Mouse (Mus musculus) lung, postnatal 0 days (tissue): ENCODE measurements around the gene Cdk5rap3. TPM values are rescaled to one million over a fixed set of nuclear protein-coding genes. Genes with fewer than 3 reads are reported as not detected.

Source experiments
- ATAC-seq: fragments of 200-750 bp; cut with Nextera tagmentation; 2 replicates; pipeline ENCODE4 v1.8.0; 2017; ENCODE audit warnings: moderate library complexity
- DNase-seq: peaks from one replicate; pipeline ENCODE4 v3.0.0-alpha.2; 2016; ENCODE audit warnings: low spot score
- H3K27ac ChIP-seq: fragments of 300-500 bp; sonication (generic); 2 replicates; pipeline ENCODE4 v1.5.1; 2014; ENCODE audit warnings: antibody characterized with exemption, mild to moderate bottlenecking, low read length, mixed read lengths
- H3K27me3 ChIP-seq: fragments of 300-500 bp; sonication (generic); replicated peaks from 2 replicates; pipeline ENCODE4 v1.6.1; 2014; ENCODE audit warnings: low read length, mixed read lengths; ENCODE audit not compliant: insufficient read depth
- H3K36me3 ChIP-seq: fragments of 300-500 bp; sonication (generic); 2 replicates; pipeline ENCODE4 v1.6.1; 2014; ENCODE audit warnings: low read length, mixed read lengths; ENCODE audit not compliant: insufficient read depth
- H3K4me1 ChIP-seq: fragments of 300-500 bp; sonication (generic); 2 replicates; pipeline ENCODE4 v1.6.1; 2014; ENCODE audit warnings: antibody characterized with exemption, low read depth, low read length, mixed read lengths; ENCODE audit not compliant: insufficient read depth
- H3K4me2 ChIP-seq: fragments of 300-500 bp; sonication (generic); replicated peaks from 2 replicates; pipeline ENCODE4 v1.6.1; 2014; ENCODE audit warnings: low read depth, mild to moderate bottlenecking, low read length, moderate library complexity, mixed read lengths
- H3K4me3 ChIP-seq: fragments of 300-500 bp; sonication (generic); 2 replicates; pipeline ENCODE4 v1.5.1; 2014; ENCODE audit warnings: low read depth, low read length
- H3K9ac ChIP-seq: fragments of 300-500 bp; sonication (generic); replicated peaks from 2 replicates; pipeline ENCODE4 v1.6.1; 2014; ENCODE audit warnings: low read depth, mild to moderate bottlenecking
- H3K9me3 ChIP-seq: fragments of 300-500 bp; sonication (generic); 2 replicates; pipeline ENCODE4 v1.6.1; 2016; ENCODE audit warnings: low read length, mixed read lengths
- CTCF ChIP-seq: IDR thresholded peaks from 2 replicates; pipeline ENCODE4 v1.5.1; 2016; ENCODE audit warnings: antibody characterized with exemption, mild to moderate bottlenecking
- EP300 ChIP-seq: IDR thresholded peaks from 2 replicates; pipeline ENCODE4 v1.6.1; 2016; ENCODE audit warnings: antibody characterized with exemption, mild to moderate bottlenecking, control low read depth
- WGBS: fragments of 180-500 bp; shearing (Covaris S2); extraction: QIAGEN DNeasy Blood & Tissue Kit; methylation state at CpG from one replicate; pipeline ENCODE4 v1.1.7; 2014; 5-methylcytosine and 5-hydroxymethylcytosine counted together
- polyA plus RNA-seq: library from polyadenylated mRNA; unstranded; fragments of >200 nt; fragmentation: Nextera tagmentation; extraction: Ambion mirVana; gene quantifications from 2 replicates; pipeline ENCODE4 v1.2.1, GENCODE M21; 2015

Gene Cdk5rap3
- polyA plus RNA-seq, 1 experiment from 2014 or later = 46.4 TPM

DNA sequence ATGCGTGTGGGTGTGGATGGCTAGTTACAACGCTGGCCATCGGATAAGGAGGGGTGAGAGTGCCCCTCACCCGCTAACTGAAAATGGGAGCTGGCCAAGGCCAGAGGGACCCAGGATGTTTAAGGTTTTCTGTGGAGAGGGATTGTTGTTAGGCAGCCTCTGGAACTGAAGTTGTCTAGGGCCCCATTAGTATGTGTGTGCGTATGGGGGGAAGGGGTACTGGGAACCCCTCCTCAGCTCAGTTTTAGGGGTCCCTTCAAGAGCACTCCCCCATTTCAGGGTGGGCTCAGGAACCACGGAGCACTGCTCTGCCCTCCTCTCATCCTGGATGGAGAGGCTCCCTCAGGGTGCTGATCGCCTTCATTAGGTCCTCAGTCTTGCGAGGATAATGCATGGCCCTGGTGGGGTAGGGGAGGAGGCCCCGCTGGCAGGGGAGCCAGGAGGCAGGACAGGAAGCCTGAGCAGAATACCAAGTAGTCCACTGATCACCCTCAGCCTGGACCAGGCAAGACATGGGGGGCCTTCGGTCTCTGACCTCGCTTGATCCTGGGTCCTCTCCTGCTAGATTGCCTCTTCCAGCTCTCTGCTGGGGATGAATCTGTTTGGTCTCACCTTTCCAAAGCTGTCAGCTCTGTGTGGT, 23.0 kb downstream of the Cdk5rap3 start:
- no peak overlapping the region for H3K4me3 ChIP-seq
- no peak for ATAC-seq
- no peak overlapping the region for H3K9ac ChIP-seq
- no peak overlapping the region for H3K4me2 ChIP-seq
- no peaks in the 10 kb centered on the region for H3K36me3 ChIP-seq
- H3K9me3 ChIP-seq = no peaks in the 10 kb centered on the region
- H3K27ac ChIP-seq = no peak overlapping the region
- no peaks in the 10 kb centered on the region for H3K4me1 ChIP-seq
- TF ChIP-seq CTCF (no peak), EP300 (no peak)
- no peak for DNase-seq
- WGBS = 56% methylated on average over 11 of the region's 11 CpGs
- H3K27me3 ChIP-seq = no peaks in the 10 kb centered on the region

DNA sequence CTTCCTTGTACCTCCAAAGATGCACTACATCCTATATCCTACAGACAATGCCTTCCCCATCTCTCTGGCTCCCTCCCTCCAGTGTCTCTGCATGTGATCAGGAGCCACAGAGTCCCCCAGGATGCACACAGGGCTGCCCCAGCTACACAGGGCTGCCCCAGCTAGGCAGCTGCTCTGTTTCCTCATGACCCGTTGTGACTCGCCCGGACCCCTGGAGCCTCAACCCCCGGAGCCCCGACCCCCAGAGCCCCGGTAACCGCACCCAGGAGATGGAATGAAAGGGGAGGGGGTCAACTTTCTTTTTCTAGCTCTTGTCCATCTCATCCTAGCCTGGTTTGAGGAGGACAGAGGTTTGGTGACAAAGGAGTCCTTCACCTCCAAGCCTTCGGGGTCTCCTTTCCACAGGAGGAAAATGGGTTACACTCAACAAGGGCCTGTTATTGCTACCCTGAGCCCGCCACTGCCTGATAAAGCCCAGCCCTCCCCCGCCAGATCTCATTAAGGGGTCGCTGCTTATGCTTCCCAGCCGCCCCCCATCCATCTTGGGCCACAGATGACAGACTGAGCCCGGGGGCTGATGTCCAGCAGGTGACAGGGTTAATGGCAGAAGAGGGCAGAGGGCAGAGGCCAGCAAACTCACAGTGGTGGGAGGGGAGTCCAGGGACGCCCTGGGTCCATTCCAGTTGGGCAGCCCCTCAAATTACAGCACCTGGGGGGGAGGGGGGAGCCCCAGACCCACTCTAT, 24.3 kb downstream of the Cdk5rap3 start:
- H3K4me1 ChIP-seq = no peaks in the 10 kb centered on the region
- WGBS = 33% methylated on average over 14 of the region's 14 CpGs
- no peak for TF ChIP-seq EP300
- no peak for TF ChIP-seq CTCF
- H3K9ac ChIP-seq = no peak overlapping the region
- no peak overlapping the region for H3K27ac ChIP-seq
- H3K9me3 ChIP-seq = no peaks in the 10 kb centered on the region
- no peaks in the 10 kb centered on the region for H3K36me3 ChIP-seq
- ATAC-seq (no peak), DNase-seq (no peak)
- H3K27me3 ChIP-seq = no peaks in the 10 kb centered on the region
- no peak overlapping the region for H3K4me3 ChIP-seq
- H3K4me2 ChIP-seq = no peak overlapping the region

DNA sequence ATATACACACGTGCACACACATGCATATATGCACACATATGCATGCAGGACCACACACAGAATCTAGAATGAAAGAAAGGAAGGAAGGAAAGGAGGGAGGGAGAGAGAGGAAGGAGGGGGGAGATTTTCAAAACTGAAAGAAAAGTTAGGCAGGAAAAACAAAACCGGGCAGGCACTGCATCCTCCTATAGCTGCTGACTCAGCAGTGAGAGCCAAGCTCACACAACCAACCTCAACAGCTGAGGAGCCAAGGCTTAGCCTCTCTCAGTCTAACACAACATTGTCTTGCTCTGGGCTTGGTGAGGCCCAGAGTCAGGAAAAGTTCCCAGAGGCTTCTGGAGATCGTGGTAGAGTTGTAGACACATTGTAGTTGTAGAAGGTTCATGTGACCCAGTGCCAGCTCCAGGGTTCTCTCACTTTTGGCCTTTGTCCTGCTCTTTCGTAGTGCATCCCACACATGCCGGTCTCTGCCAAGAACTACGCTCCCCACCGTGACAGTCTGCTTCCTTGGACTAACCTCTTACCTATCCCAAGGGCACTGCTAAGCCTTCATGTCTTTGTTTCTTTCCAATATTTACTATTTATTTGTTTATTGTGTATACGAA, 29.3 kb downstream of the Cdk5rap3 start:
- no peak for TF ChIP-seq EP300
- no peak for TF ChIP-seq CTCF
- Histone ChIP-seq H3K9me3 (no peaks in the 10 kb centered on the region), H3K4me3 (no peak overlapping the region), H3K27ac (no peak overlapping the region), H3K4me1 (no peaks in the 10 kb centered on the region), H3K27me3 (no peaks in the 10 kb centered on the region), H3K9ac (no peak overlapping the region), H3K4me2 (no peak overlapping the region), H3K36me3 (no peaks in the 10 kb centered on the region)
- 72% methylated on average over 8 of the region's 8 CpGs for WGBS
- ATAC-seq = no peak
- no peak for DNase-seq

DNA sequence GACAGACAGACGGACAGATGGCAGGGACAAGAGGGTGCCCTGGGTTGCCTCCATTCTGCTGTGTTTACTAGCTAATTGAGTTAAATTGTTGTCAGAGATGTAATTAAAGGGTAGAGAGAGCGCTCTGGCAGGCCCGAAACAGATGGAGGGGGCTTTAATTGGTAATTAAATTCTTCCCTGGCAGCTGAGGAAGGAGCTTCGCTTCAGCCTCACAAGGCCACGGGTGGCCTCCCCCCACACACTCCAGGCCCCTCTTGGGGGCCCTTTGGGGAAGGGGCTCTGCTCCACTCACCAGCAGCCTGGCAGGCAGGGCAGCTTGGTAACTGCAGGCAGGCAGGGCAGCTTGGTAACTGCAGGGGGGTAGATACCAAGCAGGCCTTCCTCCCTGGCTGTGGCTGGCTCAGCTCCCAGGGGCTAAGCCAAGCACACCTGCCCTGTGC, 30.4 kb downstream of the Cdk5rap3 start:
- Histone ChIP-seq H3K27ac (no peak overlapping the region), H3K4me2 (no peak overlapping the region), H3K4me1 (no peaks in the 10 kb centered on the region), H3K9ac (no peak overlapping the region), H3K36me3 (no peaks in the 10 kb centered on the region), H3K27me3 (no peaks in the 10 kb centered on the region), H3K9me3 (no peaks in the 10 kb centered on the region), H3K4me3 (no peak overlapping the region)
- TF ChIP-seq EP300 = no peak
- no peak for TF ChIP-seq CTCF
- no peak for DNase-seq
- WGBS = 61% methylated on average over 5 of the region's 5 CpGs
- no peak for ATAC-seq

DNA sequence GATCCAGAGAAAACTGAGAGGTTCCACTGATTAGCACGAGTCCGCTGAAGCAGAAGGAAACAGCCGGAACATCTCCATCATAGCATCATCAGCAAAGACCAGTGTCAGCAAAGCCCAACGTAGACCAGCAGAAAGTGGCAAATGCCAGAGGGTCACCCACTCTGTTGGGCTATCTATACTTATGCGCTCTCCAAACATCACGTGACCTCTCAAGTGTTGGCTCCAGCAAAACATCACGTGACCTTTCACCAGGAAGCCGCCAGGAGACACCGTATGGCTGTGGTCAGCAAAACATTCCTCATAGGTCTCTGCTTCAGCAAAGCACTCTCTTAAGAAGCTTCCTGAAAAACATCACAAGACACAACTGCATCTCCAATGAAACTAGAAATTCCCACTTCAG, 36.0 kb downstream of the Cdk5rap3 start:
- Histone ChIP-seq H3K9ac (no peak overlapping the region), H3K4me3 (no peak overlapping the region), H3K27me3 (peaks cover 8% of the 10 kb centered on the region; the same call in 1 of the 2 replicates), H3K4me2 (no peak overlapping the region), H3K4me1 (no peaks in the 10 kb centered on the region), H3K27ac (no peak overlapping the region), H3K9me3 (no peaks in the 10 kb centered on the region), H3K36me3 (no peaks in the 10 kb centered on the region)
- peak; percentile 83 for ATAC-seq
- no peak for TF ChIP-seq CTCF
- no peak for TF ChIP-seq EP300
- peak; percentile 81 for DNase-seq
- 36% methylated on average over 9 of the region's 9 CpGs for WGBS

DNA sequence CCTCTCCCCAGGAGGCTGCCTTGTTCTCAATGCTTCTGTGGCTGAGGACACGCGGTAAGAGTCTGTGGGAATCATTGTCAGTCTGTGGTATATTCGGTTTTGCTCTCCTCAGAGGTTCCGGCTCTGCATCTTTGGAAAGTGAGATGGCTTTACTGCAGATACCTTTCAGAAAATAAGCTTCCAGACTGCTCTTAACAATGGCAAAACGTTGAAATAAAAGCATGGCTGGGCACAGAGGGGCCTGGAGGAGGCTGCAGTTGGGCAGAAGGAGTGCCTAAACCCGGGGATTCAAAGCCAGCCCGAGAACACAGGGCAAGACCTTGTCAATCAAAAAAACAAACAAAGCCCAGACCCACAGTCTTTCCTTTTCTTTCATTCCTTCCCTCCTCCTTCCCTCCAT, 36.9 kb downstream of the Cdk5rap3 start:
- ATAC-seq (no peak), DNase-seq (no peak)
- Histone ChIP-seq H3K27ac (no peak overlapping the region), H3K36me3 (no peaks in the 10 kb centered on the region), H3K4me2 (no peak overlapping the region), H3K4me1 (no peaks in the 10 kb centered on the region), H3K4me3 (no peak overlapping the region), H3K9me3 (no peaks in the 10 kb centered on the region), H3K9ac (no peak overlapping the region), H3K27me3 (peaks cover 8% of the 10 kb centered on the region; the same call in 1 of the 2 replicates)
- TF ChIP-seq EP300 = no peak
- TF ChIP-seq CTCF = no peak
- WGBS = 39% methylated on average over 7 of the region's 7 CpGs
